Mouse (Mus musculus): Measurements from ENCODE around the gene Clasp1.

DNA sequence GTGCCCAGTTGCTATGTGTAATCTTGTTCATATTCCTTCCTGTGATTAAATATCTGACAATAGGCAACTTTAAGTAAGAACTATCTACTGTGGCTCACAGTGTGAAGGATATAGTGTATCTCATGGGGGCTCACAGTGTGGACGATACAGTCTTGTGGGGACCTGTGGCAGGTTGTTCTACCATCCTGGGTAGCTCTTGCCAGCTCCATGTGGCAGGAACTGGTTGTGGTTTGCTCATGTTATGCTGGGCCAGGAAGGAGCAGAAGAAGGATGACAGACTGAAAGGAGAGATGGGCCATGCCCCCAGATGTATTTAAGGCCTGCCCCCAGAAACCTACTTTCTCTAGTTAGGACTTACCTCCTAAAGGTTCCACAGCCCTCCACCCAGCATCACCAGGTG is 51.7 kb downstream of the Clasp1 start:
- TF ChIP-seq CTCF (IDR thresholded peaks at IDR 0.05; ENCODE audit: extremely low read depth, insufficient read depth, insufficient read length, insufficient replicate concordance): no peak
- TF ChIP-seq POLR2A (IDR thresholded peaks at IDR 0.05; ENCODE audit: low read depth, low read length): no peak

Measured in spleen, adult 2 months (tissue).